Mouse (Mus musculus): ENCODE results near the gene Ddr1. TPM values are rescaled to one million over a fixed set of nuclear protein-coding genes. Genes with fewer than 3 reads are reported as not detected.

Ddr1 gene
- total RNA-seq, 2 experiments from 2014 or later = 69.6 to 71.4 TPM

- no peak for DNase-seq (ENCODE audit: low spot score in 2 of 2)
Measured at GRCm38 (mm10) chr17:35639352-35639751, 65.1 kb downstream of the Ddr1 start.

GRCm38 (mm10) chr17:35638475-35639190 lies 65.8 kb downstream of the Ddr1 start:
- peak in 1 of 2 experiments; percentile 54 for DNase-seq (ENCODE audit: low spot score in 2 of 2)

DNA sequence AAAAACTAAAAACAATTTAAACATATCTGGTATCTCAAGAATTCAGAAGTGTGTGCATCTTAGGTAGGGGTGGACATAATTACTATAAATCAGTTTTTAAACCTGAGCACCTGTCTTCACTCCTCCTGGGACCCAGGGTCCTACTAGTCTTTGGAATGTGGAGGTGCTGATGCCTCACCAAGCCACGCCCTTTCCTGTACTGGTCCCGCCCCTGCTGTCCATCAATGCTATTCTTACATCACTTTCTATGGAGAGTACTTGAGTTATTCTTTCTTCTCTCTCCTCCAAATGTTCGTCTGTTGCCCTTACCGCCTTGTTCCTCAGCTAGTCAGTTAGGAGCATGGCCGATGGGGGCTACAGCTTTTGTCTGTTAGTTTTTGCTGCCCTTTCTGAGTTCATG lies 68.1 kb downstream of the Ddr1 start:
- no peak for DNase-seq (ENCODE audit: low spot score in 2 of 2)

DNA sequence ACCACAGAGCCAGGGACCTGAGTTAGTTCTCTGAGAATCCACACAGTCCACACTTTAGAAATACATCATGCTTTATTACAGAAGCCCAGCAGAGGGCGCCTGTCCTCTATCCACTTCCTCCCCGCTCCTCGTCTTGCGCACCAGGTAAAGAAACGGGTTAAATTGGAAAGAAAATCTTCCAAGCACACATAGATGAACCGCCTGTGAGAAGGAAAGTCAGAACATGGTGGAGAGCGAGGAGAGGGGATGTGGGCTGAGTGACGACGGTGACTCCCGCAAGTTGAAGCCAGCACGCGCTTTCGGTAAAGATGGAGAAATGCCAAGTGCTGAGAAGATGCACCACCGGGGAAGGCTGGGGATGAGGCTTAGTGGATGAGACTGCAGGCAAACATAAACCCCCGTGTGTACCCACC lies 68.7 kb downstream of the Ddr1 start:
- peak in 1 of 2 experiments; percentile 68 for DNase-seq (ENCODE audit: low spot score in 2 of 2)

DNA sequence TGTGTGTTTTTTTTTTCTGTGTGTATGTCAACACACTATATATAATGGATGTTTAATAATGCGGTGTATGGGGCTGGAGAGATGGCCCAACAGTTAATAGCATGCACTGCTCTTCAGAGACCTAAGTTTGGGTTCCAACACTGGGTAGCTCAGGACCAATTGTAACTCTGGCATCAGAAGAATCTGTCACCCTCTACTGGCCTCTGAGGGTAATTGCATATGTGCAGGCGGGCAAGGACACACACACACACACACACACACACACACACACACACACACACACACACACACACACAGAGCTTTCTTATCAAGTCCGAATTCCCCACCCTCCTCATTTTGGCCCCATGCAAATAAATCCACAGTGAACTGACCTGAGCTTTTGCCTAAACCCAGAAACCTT lies 69.2 kb downstream of the Ddr1 start:
- no peak for DNase-seq (ENCODE audit: low spot score in 2 of 2)

GRCm38 (mm10) chr17:35633992-35634391 lies 70.4 kb downstream of the Ddr1 start:
- DNase-seq (ENCODE audit: low spot score in 2 of 2) = no peak

Other genes starting within 250 kb of the Ddr1 start
- 1 to 10 TPM in 1 of 2 experiments, under 1 TPM in 1; 0.32 to 1.6 TPM for gene H2-Q10, start 234.5 kb downstream of the Ddr1 start, total RNA-seq (2021)
- gene Pou5f1, start 198.6 kb downstream of the Ddr1 start, total RNA-seq (2021) = under 1 TPM; 0.20 to 0.26 TPM
- 10 to 100 TPM; 28.1 to 29.9 TPM for gene Tcf19, start 187.8 kb downstream of the Ddr1 start, total RNA-seq (2021)
- gene Cchcr1, start 187.5 kb downstream of the Ddr1 start, total RNA-seq (2021) = 10 to 100 TPM; 13.8 to 15.0 TPM
- gene Psors1c2, start 171.4 kb downstream of the Ddr1 start, total RNA-seq (2021) = not detected
- gene Cdsn, start 152.5 kb downstream of the Ddr1 start, total RNA-seq (2021) = under 1 TPM; 0.29 to 0.39 TPM
- not detected for gene 2300002M23Rik, start 137.2 kb downstream of the Ddr1 start, total RNA-seq (2021)
- gene Sfta2, start 103.1 kb downstream of the Ddr1 start, total RNA-seq (2021) = not detected
- gene Gm9573, start 78.0 kb downstream of the Ddr1 start, total RNA-seq (2021) = not detected
- gene Mucl3, start 60.9 kb downstream of the Ddr1 start, total RNA-seq (2021) = not detected
- gene Vars2, start 37.0 kb downstream of the Ddr1 start, total RNA-seq (2021) = 10 to 100 TPM; 22.1 to 24.4 TPM
- gene Gtf2h4, start 30.9 kb downstream of the Ddr1 start, total RNA-seq (2021) = 10 to 100 TPM; 20.6 to 29.2 TPM
- 10 to 100 TPM; 11.1 to 13.1 TPM for gene Ier3, start 117.1 kb upstream of the Ddr1 start, total RNA-seq (2021)
- gene Flot1, start 118.6 kb upstream of the Ddr1 start, total RNA-seq (2021) = 10 to 100 TPM; 52.6 to 56.9 TPM
- gene Tubb5, start 133.7 kb upstream of the Ddr1 start, total RNA-seq (2021) = 100 to 1,000 TPM; 408 to 451 TPM
- gene Mdc1, start 136.9 kb upstream of the Ddr1 start, total RNA-seq (2021) = 10 to 100 TPM; 22.9 to 25.2 TPM
- gene Nrm, start 156.7 kb upstream of the Ddr1 start, total RNA-seq (2021) = 10 to 100 TPM; 20.8 to 26.4 TPM
- gene Ppp1r18, start 161.0 kb upstream of the Ddr1 start, total RNA-seq (2021) = 10 to 100 TPM; 30.2 to 32.7 TPM
- gene Dhx16, start 175.2 kb upstream of the Ddr1 start, total RNA-seq (2021) = 10 to 100 TPM; 22.1 to 25.1 TPM
- gene 2310061I04Rik, start 192.8 kb upstream of the Ddr1 start, total RNA-seq (2021) = 10 to 100 TPM; 44.4 to 49.0 TPM
- gene Atat1, start 205.5 kb upstream of the Ddr1 start, total RNA-seq (2021) = 10 to 100 TPM; 13.3 to 18.4 TPM
- gene Mrps18b, start 211.8 kb upstream of the Ddr1 start, total RNA-seq (2021) = 10 to 100 TPM; 40.5 to 46.8 TPM
- gene Ppp1r10, start 211.8 kb upstream of the Ddr1 start, total RNA-seq (2021) = 10 to 100 TPM; 44.6 to 52.8 TPM